Mouse (Mus musculus): Measurements from ENCODE around the gene Agmo.

Gene Agmo

DNA sequence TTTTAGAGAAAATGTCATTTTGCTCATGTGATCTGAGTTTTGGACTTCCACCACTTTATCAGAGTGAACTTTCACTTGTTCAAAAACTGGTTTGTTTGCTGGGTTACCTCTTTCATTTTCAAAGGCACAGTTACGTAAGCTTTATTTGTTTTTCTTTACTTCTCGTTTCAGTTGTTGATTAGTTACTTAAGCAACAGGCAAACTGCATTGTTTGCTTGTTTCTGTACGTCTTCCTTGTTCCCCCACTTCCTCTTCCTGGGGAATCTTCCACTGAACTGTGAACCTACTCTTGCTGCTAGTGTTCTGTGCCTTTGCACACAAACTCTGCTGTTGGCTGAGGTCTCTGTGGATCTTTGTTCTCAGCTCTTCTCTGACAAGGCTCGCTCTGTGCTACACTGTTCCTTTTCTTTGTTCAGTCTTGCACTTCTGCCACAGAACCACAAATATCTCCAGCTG, at the start of gene Agmo:
Agmo (plus strand) TSS at position 76 of the 456 bp plus-strand sequence.
- DNase-seq (ENCODE audit: low spot score in 2 of 2): peak; percentile 30 to 42

DNA sequence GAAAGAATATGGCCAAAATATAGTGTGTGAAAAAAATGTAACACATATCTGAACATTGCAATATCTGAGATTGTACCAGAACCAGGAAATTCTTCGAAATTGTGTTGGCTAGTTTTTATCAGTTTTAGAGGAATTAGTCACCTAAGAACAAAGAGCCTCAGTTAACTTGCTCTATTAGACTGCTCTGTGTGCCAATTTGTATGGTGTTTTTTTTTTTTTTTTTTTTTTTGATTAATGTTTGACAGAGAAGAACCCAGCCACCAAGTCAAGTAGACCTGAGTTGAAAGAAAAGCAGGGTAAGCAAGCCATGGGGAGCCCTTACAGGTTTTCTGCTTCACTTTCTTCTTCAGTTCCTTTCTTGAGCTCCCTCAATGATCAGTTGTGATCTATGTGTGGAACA, 10.3 kb upstream of the Agmo start:
- DNase-seq (ENCODE audit: low spot score in 2 of 2): no peak

DNA sequence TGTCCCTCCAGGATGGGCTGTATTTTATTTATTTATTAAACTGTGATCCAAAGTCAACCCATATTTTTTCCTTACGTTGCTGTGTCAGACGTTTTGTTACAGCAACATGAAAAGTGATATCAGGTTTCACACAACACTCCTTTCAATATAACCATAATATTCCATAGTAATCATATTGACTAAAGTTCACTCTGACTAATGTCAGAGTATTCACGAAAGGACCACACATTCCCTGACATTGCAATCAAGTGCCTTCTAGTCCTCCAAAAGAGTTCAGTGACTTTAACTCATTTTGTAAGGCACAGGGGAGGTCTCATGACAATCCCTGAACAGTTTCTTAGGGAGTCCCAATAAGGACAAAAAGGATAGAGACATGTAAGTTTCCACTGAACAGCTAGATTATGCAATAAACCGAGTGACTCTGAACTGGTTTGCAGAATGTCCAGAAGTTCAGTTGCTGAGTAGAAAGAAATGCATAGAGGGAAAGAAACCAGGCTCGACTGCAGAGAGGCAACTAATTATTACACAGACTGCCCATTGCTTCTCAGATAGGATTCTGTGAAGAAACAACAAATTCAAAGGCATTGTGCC, 371 bp upstream of the Agmo start:
- DNase-seq (ENCODE audit: low spot score in 2 of 2): no peak

DNA sequence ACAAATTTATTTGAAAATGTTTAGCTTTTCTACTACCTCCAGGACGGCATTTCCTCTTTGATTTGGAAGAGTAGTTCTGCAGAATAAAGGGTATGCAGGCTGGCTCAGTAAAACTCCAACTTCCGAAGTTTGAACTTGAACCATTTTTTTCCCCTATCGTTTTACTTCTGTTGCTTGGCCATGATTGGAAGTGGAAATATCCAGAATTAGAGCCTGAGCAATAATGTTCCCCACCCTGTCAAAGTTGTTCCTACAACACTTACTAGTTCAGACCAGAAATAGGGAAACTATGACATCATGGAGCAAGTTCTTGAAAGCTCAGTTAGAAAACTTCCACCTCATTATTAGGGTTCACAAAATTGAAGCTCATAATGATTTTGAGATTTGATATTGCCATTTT, 1.0 kb downstream of the Agmo start:
- DNase-seq (ENCODE audit: low spot score in 2 of 2): no peak

DNA sequence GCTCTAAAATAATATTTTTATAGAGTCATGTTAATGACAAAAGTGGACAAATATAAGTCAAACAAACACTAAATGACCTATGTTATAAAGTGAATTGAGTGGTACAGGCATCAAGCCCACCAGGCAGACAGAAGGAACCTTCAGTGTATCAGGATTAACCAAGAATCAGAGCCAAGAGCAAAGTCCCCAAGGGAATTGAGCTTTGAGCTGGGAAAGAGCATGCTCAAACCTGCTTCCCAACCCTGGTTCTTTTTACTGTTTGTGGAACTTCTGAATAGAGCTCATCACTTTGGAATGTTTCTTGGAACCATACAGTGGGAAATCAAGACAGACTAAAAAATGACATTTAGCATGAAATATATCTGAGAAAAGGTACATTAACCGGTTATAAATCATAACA, 3.4 kb downstream of the Agmo start:
- no peak for DNase-seq (ENCODE audit: low spot score in 2 of 2)

DNA sequence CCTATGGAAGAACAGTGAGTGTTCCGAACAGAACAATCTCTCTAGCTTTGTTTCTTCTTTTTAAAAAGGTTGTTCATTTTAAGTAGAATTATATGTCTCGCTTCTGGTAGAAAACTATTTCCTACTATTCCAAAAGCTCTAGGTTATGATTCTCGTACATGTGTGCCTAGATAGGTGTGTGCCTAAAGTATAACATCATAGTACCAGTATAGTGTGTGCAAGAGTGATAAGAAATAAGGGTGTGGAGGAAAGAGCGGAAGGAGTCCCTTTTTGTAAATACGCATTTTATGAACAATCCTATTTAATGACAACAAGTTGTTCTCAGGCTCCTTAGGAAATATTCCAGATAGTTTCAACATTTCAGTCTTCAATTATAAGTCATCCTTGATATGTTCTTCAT, 10.2 kb downstream of the Agmo start:
- DNase-seq (ENCODE audit: low spot score in 2 of 2): no peak

DNA sequence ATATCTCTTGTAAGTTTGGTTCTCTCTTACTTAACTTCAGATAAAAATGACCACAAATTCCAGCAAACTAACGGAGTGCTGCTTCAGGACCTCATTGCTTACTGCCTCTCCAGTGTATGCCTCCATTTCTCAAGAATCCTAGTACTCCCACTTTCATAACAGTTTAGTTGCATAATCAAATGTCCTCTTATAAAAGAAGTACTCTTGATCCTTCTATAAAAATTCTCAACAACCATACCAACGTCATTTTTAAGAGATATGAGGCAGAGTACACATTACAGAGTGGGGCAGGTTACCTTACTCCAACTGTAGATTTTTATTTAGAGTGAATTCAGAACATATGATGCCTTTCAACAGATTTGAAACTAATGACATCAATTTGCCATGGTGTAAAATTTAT, 15.7 kb downstream of the Agmo start:
- DNase-seq (ENCODE audit: low spot score in 2 of 2): no peak

DNA sequence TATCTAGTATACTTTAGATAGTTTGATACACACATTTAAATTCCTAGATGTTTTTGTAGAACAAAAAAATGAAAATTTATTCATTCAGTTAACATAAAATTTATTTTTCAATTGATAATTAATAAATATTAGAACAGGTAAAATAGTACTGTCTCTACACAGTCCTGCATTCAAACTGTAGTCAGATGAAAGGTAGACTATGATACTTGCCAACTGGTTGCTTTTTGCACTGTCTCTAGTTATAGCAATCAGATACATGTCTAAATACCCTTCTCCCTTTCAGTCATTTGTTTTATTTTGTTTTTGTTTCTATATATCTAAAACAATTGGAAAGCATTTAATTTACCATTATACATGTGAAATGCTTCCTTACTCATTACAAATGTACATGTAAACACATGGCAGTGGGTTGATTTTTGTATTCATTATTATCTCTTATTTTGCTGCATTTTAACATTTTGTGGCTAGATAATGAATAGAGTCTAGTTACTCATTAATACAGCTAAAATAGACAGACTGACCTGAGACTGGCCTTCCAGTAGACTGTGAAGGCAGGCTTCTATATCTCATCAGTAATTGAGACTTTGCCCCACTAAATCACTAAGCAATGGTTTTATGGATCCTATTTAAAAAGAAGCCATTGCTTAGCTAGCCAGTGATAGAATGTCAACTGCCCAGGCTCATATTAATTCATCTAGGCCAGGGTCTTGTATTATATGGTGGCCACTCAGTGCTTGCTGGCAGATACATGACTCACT, 18.5 kb downstream of the Agmo start:
- DNase-seq (ENCODE audit: low spot score in 2 of 2): no peak

DNA sequence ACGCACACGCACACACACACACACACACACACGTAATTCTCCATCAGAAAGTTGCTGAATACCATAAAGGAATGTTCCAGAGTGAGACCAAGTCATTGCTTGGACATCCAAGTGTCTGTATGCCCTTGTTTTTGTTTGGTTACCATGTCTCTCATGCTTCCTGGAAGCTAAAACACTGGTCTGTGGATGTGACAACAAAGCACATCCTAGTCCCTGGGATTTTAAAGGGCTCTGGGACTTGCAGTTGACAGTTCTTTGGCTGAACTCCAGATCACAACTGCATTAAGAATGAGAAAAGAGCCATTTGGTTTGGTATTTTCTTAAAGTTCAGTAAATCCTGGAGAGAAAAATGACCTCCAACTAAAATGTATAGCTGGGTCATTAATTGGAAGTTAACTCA, 22.2 kb downstream of the Agmo start:
- DNase-seq (ENCODE audit: low spot score in 2 of 2): no peak

DNA sequence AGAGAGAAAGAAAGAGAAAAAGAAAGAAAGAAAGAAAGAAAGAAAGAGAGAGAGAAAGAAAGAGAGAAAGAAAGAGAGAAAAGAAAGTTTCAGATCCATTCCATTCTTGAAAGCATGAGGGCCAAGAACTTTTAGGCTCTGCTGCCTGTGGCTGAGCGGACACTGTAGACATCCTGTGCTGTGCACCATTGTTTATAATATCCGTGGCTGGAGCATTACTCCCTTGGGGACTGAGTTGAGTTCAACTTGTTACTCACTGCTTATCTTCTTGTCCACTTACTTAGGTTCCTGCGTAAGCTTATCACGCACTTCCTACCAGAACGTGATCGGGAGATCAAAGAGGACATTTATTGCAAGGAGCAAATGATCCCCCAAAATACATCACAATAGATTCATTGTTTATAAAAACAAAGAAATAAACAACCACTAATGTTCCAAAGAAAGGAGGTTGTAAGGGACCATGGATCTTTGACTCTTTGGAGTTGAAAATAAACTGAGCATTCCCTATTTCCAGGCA, 27.3 kb downstream of the Agmo start:
- DNase-seq (ENCODE audit: low spot score in 2 of 2): no peak

DNA sequence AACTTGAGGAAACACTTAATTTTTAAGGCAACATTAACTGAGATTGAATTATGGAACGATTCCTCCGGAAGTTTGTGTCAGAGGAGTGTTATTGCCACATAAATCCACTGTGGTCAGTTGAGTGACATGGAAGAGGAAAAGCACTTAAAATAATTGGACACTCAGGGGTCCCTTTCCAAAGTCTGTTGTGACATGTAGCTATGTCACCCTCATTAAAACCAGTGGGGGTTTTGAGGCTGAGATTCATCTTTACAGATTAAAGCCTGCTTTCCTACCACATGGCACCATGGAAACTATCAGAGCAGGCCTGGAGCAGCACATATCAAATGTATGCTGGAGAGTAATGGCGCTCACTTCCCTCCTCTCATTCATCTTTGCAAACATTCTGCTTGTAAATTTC, 31.2 kb downstream of the Agmo start:
- no peak for DNase-seq (ENCODE audit: low spot score in 2 of 2)

DNA sequence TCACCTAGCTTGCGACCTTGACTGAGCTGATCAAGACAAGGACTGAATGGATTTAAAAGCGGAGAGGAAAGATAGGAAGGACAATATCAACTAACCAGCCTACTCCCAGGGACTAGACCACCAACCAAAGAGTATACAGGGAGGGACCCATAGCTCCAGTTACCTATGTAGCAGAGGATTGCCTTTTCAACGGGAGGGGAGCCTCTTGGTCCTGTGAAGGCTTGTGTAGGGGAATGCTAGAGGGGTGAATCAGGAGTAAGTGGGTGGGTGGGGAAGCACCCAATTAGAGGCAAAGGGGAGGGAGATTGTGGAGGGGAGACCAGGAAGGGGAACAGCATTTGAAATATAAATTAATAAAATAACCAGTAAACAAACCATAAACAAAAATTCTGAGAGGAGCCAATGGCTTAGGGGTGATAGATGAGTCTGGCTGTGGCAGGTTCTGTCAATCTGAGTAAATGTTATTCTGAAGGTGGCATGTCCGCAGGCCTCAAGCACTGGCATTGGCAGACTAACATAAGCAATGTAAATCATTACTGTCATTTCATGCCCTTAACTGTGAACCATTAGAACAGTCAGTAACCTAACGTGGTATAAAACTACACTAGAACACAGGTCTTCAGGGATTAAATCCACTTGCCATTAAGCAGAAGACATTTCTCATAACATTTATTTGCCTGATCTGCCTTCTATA, 32.7 kb downstream of the Agmo start:
- DNase-seq (ENCODE audit: low spot score in 2 of 2): no peak

DNA sequence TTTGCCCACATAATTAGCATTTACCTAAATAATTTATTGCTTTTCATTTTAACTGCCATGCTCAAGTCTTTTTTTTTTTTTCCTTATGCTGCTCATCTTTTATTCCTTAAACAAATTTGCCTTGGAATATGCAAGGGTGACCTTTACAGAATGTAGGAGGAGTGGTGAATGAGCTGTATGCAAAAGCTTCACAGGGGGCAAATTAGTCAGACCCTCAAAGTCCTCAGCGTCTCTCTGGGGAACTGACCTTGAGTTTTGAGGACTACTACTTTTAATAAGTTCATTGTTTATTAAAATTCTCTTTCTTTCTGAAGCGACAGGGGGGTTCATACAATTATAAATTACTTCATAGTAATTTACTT, 33.2 kb downstream of the Agmo start:
- no peak for DNase-seq (ENCODE audit: low spot score in 2 of 2)

DNA sequence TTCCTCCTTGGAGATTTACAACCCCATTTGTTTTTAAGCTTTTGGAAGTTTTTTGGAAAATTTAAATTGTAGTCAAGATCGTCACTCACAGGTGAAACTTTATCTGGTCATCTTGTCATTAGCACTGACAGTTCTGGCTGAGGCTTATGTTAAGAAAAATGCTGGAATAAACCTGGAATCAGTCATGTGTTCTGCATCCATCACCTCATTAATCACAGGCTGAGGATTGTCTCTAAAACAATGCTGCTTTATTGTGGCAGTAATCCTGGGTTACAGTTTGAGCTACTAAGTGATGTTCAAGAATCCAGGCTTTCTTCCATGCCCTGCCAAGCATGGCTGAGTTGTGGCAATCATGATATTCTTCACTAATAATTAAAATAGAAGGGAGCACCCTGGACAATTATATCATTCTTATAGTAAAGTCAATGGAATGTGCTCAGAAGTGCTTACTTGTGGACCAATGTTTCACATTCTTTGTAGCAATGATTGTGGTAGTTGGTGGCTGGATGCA, 65.6 kb downstream of the Agmo start:
- DNase-seq (ENCODE audit: low spot score in 2 of 2): no peak

DNA sequence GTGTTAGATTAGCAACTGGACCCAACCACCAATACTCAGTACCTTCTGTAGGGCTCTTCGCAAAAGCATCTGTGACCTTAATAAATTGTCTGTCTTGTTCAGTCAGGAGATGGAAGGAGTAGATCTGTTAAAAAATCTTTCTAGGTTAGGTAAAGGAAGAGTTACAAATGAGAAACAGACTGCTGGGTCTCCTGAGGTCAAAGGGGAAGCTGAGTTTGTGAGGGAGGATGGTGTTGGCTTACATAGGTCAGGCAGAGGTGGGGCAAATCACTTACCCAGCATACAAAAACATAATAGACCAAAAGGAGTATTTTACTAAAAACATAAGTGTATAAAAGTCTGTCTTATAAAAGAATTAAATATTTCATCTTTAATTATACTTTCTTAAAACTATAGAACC, 69.3 kb downstream of the Agmo start:
- no peak for DNase-seq (ENCODE audit: low spot score in 2 of 2)

DNA sequence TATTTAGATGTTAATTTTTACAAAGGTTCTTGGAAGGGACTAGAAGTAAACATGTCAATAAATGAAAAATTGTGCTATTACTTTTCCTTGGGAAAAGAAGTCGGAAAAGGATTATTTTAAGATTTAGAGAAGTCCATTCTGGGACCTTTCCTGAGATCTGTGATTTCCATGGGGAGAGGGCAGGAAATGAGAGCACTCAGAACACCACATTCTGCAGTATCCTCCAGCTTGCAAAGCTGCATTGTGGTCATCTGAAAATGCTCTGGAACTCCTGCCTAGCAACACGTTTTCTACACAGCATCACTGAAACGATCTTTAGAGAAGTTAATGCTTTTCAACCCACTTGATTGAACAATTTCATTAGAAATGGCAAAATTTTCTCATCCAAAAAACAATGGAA, 81.4 kb downstream of the Agmo start:
- no peak for DNase-seq (ENCODE audit: low spot score in 2 of 2)

DNA sequence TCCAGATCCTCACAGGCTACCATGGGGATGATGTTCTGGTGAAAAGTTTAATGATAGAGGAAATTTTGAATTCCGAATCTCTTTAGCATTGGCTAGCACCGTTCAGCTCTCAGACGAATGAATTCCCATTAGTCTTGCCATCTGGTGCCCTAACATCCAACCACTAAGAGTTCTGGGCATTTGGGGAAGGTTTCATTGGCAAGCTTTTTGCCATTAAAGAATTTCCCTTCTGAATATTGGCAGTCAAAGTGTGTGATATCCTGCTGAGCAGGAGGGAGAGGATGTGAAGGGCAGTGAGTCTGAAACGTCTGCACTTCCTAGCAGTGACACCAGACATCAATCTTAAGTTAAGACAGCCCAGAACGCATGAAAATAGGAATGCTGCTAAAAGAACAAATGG, 93.5 kb downstream of the Agmo start:
- no peak for DNase-seq (ENCODE audit: low spot score in 2 of 2)

DNA sequence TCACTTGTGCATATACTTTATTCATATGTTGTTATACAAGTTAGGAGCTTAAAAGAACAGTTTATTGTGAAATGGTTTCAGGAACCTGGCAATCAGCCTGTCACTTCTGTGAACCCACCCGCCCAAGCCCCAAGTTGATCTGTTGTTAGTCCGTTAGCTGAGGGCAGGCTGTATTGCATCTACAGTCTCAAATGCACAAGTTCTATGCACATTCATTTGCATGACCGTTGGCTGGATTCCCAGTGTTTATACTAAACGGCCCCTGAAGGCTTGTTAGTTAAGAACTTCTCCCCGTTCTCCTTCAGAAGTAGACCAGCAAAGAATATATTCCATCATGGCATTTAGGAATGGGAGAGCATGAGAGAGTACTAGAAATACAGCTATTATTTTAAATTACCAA, 102.8 kb downstream of the Agmo start:
- DNase-seq (ENCODE audit: low spot score in 2 of 2): no peak

DNA sequence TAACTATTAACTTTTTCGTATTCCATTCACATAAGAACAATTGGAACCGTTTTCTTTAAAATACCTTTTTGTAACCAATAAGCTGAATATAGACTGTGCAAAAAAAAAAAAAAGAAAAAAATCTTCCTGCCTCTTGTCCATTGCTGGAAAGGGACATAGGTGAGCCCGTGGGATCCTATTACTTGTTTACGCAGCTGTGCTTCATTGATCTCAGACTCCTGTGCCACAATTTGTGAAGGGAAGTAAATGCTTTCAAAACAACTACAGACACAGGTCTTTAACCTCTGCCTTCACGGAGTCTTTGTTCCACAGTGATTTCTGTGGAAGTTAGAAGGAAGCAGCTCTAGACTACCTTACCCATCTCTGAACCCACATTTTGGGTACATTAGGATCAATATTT, 104.3 kb downstream of the Agmo start:
- DNase-seq (ENCODE audit: low spot score in 2 of 2): no peak

DNA sequence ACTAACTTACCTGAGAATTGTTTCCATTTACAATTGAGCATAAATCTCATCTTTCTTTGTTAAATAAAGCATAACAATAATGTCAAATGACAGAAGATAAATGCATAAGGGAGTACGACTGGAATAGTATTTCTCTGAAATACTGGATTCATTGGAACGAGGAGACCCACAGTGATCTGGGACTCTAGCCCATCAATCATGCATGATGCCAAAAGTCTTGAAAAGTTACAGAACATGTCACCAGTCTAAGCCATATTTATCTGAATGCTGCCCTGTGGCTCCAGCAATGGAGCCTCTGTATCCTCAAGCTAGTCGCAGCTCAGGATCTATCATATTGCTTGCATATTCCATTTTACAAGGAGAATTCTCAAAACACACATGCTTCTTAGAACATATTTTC, 150.9 kb downstream of the Agmo start:
- no peak for DNase-seq (ENCODE audit: low spot score in 2 of 2)

DNA sequence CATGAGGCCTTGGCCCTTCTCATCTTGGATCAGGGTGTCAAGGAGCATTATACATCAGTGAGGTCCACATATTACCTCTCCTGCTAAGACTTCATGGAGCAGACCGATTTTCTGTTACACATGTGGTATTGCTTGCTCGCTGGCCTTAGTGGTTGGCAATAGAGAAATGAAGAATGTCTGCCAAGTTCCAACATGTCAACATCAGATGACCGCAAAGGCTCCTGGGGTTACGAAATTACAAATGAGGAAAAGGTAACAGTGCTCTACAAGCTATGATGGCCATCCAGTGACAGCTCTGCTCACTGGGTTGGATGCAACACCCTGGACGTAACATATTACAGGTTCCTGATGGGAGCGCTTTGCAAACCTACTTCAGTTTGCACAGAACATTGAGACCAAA, 161.1 kb downstream of the Agmo start:
- DNase-seq (ENCODE audit: low spot score in 2 of 2): no peak

DNA sequence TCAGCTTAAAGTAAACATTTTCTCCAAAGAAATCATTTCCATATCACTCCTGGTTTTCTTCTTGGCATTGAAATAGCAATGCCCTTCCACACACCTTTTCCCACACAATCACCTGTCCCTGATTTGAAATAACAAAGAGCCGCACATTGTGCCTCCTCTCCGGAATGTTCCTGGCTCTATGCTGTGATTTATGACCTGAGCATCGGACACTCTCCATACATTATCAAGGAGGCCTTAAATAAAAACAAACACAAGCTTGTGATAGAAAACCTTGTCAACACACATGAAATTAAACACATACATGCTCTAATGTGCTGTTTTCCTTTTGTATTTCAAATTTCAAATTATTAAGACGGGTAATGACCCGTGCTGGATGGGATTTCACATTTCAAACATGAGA, 184.9 kb downstream of the Agmo start:
- DNase-seq (ENCODE audit: low spot score in 2 of 2): no peak

DNA sequence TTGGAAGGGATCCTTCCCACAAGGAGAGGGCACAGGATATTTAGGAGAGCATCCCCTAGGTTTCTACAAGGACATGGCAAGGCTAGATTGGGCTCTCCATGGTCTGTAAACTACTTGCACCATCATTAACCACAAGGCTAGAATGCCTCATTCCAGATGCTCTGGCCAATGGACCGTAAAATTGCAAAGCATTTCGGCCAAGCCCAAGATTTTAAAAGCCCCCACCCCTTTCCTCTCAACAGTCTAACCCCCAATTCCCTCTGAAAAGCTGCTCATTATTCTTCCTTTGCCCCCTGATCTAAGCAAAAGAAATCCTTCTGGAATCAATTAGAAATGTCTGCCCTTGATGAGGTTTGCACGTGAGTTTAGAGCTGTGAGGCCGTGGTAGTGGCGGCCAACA, 185.3 kb downstream of the Agmo start:
- DNase-seq (ENCODE audit: low spot score in 2 of 2): no peak
